Mouse (Mus musculus) erythroblast, embryonic 14.5 days (primary cell): ENCODE measurements around the gene Pafah1b3. TPM values are rescaled to one million over a fixed set of nuclear protein-coding genes. Genes with fewer than 3 reads are reported as not detected.
"Not testable (repeated sequence)": the region's sequence is repeated elsewhere in the genome, so short reads cannot be mapped to it uniquely, and the experiment has no call there.

Experiments used
- H3K27me3 ChIP-seq: 2 replicates; pipeline ENCODE4 v1.6.1; 2012; ENCODE audit warnings: inconsistent platforms; ENCODE audit not compliant: control insufficient read depth
- H3K36me3 ChIP-seq: 2 replicates; pipeline ENCODE4 v1.6.1; 2012; ENCODE audit warnings: mild to moderate bottlenecking, inconsistent platforms; ENCODE audit not compliant: control insufficient read depth
- H3K4me1 ChIP-seq: 2 replicates; pipeline ENCODE4 v1.6.1; 2012; ENCODE audit warnings: inconsistent platforms; ENCODE audit not compliant: control insufficient read depth
- H3K4me3 ChIP-seq: replicated peaks from 2 replicates; pipeline ENCODE3; 2012; ENCODE audit warnings: moderate library complexity, mild to moderate bottlenecking, inconsistent platforms
- H3K9me3 ChIP-seq: 2 replicates; pipeline ENCODE4 v1.6.1; 2012; ENCODE audit warnings: low read length, inconsistent platforms, mixed read lengths; ENCODE audit not compliant: control insufficient read depth
- GATA1 ChIP-seq: IDR thresholded peaks from 2 replicates; pipeline ENCODE4 v1.6.1; 2012; ENCODE audit warnings: low read length, inconsistent platforms, mixed read lengths
- TAL1 ChIP-seq: IDR thresholded peaks from 3 replicates; pipeline ENCODE4 v1.6.1; 2012; ENCODE audit warnings: low read length, inconsistent platforms, mixed read lengths
- polyA plus RNA-seq: library from polyadenylated mRNA; stranded (reverse); fragments of >175 nt; gene quantifications from 2 replicates; pipeline ENCODE4 v1.2.3, GENCODE M21; 2012

The Pafah1b3 gene
- 1.2 TPM in 2 replicates for polyA plus RNA-seq

DNA sequence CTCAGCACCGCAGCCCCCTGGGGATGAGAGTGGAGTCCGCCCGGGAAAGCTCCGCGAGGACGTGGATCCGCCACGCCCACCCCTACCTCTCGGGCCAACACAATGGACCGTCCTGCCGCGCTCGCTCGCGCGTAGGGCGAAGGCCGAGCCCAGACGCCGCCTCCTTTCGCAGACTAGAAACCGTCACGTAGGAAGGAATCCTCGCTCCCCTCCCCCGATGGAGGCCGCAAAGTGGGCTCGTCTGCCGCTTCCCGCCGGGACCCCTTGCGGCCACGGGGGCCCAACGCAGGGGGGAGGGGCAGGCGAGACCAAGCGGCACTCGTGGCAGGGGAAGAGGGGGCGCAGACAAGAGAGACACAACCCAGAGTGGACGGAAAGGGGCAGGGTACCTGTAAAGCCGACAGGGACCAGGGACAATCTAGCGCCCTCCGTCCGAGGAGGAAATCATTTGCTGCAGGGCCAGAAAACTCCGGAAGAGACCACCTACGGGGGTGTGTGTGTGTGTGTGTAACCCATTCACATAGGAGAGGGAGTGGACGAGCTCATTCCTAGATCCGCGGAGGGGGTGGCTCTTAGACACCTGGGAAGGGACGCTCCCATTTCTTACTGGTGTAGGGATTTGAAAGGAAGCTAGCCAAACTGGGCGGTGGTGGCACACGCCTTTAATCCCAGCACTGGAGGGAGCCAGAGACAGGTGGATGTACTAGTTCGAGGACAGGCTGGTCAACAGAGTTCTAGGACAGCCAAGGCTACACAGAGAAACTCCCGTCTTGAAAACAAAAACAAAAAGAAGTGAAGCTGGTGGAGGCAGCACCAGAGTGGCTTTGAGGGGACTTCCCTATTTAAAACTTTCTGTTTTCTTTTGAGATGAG, at the start of gene Pafah1b3:
Gene Pafah1b3, minus strand, starts transcription at position 533 of the 872 bp plus-strand sequence.
- no peak for TF ChIP-seq GATA1
- TF ChIP-seq TAL1: no peak
- peaks cover 25% of the 10 kb centered on the region for H3K4me1 ChIP-seq
- no peaks in the 10 kb centered on the region for H3K9me3 ChIP-seq

DNA sequence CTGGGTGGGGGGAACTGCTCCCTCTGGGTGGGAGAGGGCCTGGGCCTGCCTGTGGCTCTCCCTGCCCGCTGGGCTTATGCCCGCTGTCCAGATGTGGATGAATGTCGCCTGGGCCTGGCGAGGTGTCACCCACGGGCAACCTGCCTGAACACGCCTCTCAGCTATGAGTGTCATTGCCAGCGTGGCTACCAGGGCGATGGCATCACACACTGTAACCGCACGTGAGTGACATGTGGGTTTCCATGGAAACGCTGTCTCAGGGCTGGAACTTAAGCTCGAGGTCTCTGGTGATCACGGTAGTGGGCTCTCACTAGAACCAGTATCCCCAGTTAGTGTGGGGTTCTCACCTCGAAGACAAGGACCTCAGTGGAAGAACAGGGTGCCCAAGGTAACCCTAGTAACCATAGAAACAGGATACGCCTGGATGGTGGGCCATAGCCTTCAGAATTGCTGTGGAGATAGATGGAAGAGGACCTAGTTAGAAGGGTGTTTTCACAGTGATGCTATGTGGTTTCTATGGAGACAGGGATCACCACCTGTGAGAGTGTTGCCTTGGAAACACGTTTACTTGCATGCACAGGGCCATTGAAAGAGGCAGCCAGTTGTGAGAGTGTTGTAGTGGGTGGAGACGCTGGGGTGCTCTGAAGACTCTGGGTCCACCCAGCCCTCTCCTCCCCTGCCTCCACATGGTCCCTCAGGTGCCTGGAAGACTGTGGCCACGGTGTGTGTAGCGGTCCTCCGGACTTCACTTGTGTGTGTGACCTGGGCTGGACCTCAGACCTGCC, 43.4 kb upstream of the Pafah1b3 start:
- Histone ChIP-seq H3K27me3 (no peaks in the 10 kb centered on the region), H3K4me3 (no peak overlapping the region), H3K9me3 (no peaks in the 10 kb centered on the region), H3K4me1 (no peaks in the 10 kb centered on the region), H3K36me3 (no peaks in the 10 kb centered on the region; the same call in 1 of the 2 replicates)
- no peak for TF ChIP-seq GATA1
- TF ChIP-seq TAL1: no peak

More for the DNA sequence above, at the start of gene Pafah1b3:
- Histone ChIP-seq H3K4me3 (peak within 1 kb of the TSS; percentile 75), H3K27me3 (peaks cover 6% of the 10 kb centered on the region), H3K36me3 (peaks cover 23% of the 10 kb centered on the region)

DNA sequence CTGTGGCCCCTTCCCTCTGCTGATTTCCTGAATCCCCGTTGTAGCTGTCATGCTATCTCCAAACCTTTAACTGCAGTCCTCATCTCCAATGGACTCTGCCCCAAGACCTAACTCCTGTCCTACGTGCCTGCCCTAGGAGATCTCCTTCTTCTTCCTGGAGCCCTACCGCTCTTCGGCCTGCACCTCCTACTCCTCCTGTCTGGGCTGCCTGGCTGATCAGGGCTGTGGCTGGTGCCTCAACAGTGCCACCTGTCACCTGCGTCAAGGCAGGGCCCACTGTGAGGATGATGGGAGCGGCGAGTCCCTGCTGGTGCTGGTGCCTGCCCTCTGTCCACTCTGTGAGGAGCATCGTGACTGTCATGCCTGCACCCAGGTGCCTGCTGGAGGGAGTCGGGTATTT, 41.5 kb upstream of the Pafah1b3 start:
- Histone ChIP-seq H3K4me3 (no peak overlapping the region), H3K4me1 (no peaks in the 10 kb centered on the region), H3K36me3 (no peaks in the 10 kb centered on the region), H3K9me3 (no peaks in the 10 kb centered on the region), H3K27me3 (no peaks in the 10 kb centered on the region)
- TF ChIP-seq GATA1 (no peak), TAL1 (no peak)

DNA sequence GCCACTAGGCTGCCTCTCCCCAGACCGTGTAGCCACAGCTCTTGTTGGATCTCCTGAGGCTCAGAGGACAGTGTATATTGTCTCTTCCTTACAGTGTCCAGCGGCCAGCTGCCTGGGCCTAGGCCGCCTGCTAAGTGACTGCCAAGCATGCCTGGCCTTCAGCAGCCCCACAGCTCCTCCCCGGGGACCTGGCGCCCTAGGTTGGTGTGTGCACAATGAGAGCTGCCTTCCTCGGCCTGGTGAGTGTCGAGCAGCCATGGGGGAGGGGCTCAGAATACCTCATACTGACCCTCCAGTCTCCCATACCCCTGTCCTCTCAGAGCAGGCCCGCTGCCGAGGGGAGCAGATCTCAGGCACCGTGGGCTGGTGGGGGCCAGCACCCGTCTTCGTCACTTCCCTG, 36.7 kb upstream of the Pafah1b3 start:
- Histone ChIP-seq H3K9me3 (no peaks in the 10 kb centered on the region), H3K4me1 (no peaks in the 10 kb centered on the region), H3K27me3 (no peaks in the 10 kb centered on the region), H3K36me3 (no peaks in the 10 kb centered on the region), H3K4me3 (no peak overlapping the region)
- TF ChIP-seq TAL1 (no peak), GATA1 (no peak)

DNA sequence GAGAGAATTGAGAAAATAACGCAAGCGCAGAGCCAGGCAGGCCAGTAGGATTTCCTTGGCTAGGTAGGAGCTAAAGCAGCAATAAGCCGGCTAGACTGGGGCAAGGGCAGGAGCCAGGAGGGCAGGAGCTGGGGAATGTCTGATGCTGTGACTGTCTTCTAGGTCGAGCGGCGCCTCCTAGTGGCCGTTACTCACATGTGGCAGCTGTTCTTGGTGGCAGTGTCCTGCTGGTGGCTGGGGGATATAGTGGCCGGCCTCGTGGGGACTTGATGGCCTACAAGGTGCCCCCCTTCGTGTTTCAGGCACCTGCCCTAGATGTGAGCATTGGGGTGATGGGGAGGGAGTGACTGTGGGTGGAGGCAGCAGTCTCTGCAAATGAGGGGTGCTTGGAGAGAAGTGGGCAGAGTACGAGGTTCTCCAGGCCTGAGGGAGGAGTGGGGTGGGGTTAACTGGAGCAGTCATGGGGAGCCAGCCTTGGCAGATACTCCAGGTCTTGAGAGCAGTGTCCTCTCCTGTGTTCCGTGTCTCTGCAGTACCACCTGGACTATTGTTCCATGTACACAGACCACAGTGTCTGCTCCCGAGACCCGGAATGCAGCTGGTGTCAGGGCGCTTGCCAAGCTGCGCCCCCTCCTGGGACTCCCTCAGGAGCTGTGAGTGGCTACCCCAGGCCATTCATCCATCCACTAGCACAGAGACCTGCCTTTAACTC, 36.0 kb upstream of the Pafah1b3 start:
- H3K4me1 ChIP-seq: no peaks in the 10 kb centered on the region
- H3K4me3 ChIP-seq: no peak overlapping the region
- H3K9me3 ChIP-seq: no peaks in the 10 kb centered on the region
- no peaks in the 10 kb centered on the region for H3K27me3 ChIP-seq
- TF ChIP-seq TAL1 (no peak), GATA1 (no peak)
- no peaks in the 10 kb centered on the region for H3K36me3 ChIP-seq

DNA sequence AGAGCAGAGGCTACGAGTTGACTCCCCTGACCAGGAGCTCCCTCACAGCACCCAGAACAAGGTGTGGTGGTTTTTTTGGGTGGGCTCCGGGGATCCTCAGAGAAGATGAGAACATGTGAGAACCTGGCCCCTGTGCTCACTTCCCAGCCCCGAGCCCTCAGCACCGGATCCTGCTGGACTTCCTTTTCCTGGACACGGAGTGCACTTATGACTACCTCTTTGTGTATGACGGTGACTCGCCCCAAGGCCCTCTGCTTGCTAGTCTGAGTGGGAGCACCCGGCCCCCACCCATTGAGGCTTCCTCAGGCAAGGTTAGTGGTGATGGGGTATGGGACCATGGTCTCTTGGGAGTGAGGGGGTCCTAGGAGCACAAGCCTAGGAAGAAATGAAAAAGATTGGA, 28.4 kb upstream of the Pafah1b3 start:
- no peak for TF ChIP-seq TAL1
- no peak for TF ChIP-seq GATA1
- Histone ChIP-seq H3K9me3 (no peaks in the 10 kb centered on the region), H3K4me3 (no peak overlapping the region), H3K36me3 (no peaks in the 10 kb centered on the region), H3K4me1 (no peaks in the 10 kb centered on the region; the same call in 1 of the 2 replicates), H3K27me3 (no peaks in the 10 kb centered on the region)

DNA sequence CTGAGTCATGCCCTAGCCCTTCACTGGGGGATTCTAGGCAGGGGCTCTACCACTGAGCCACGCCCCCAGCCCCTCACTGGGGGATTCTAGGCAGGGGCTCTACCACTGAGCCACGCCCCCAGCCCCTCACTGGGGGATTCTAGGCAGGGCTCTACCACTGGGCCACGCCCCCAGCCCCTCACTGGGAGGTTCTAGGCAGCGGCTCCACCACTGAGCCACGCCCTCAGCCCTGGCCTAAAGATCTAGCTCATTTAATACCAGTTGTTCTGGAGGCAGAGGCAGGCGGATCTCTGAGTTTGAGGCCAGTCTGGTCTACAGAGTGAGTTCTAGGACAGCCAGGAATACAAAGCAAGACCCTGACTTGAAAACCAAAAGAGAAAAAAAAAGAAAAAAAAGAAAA, 27.6 kb upstream of the Pafah1b3 start:
- not testable (repeated sequence) for H3K4me1 ChIP-seq, H3K36me3 ChIP-seq, H3K9me3 ChIP-seq, H3K27me3 ChIP-seq, H3K4me3 ChIP-seq

DNA sequence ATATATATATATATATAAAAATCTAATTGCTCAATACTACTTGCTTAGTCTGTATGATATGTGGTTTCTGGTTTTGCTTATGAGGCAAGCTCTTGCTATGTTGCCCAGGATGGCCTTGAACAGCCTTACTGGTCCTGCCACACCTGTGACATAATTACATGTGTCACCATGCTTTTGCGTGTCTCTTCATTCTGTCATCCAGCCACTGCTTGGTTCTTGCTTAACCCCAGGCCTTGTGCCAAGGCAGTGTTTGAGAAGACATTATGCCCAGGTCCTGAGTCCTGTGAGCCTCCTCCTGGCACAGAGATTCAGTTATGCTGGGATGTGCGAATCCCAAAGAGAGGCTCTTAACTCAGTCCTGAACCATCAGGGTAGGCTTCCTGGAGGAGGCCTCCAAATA, 25.4 kb upstream of the Pafah1b3 start:
- Histone ChIP-seq H3K4me3 (no peak overlapping the region), H3K36me3 (no peaks in the 10 kb centered on the region)
- no peak for TF ChIP-seq GATA1
- no peak for TF ChIP-seq TAL1

DNA sequence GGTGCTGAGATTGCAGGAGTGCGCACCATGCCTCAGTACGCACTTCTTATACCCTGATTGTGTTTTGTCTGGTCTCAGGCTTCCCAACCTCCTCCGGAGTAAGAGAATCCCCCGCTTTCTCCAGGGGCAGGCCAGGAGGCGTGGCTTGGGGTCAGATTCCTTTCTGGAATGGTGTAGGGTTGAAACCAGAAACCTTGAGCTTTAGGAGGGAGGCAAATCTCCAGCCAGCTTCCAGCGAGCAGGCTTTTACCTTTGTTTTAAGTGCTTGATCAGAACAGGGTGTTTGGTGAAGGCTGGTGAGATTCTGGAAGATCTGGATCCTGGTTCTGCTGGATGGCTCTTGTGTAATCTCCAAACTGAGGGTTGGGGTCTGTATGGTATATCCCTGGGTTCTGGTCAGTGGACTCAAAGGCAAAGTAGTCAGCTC, 24.3 kb upstream of the Pafah1b3 start:
- no peaks in the 10 kb centered on the region for H3K9me3 ChIP-seq
- TF ChIP-seq TAL1 (no peak), GATA1 (no peak)
- H3K4me1 ChIP-seq: peaks cover 6% of the 10 kb centered on the region
- no peak overlapping the region for H3K4me3 ChIP-seq
- H3K27me3 ChIP-seq: peaks cover 6% of the 10 kb centered on the region
- H3K36me3 ChIP-seq: no peaks in the 10 kb centered on the region

More for the DNA sequence above, 25.4 kb upstream of the Pafah1b3 start:
- H3K4me1 ChIP-seq: no peaks in the 10 kb centered on the region; the same call in 1 of the 2 replicates
- H3K27me3 ChIP-seq: no peaks in the 10 kb centered on the region
- no peaks in the 10 kb centered on the region for H3K9me3 ChIP-seq
